Mouse (Mus musculus): ENCODE data around the gene Pcsk2.

The Pcsk2 gene

GRCm38 (mm10) chr2:143724101-143724500 lies 178.1 kb downstream of the Pcsk2 start:
- DNase-seq (ENCODE audit: low read depth in 2 of 2, low spot score in 2 of 2), result no peak

DNA sequence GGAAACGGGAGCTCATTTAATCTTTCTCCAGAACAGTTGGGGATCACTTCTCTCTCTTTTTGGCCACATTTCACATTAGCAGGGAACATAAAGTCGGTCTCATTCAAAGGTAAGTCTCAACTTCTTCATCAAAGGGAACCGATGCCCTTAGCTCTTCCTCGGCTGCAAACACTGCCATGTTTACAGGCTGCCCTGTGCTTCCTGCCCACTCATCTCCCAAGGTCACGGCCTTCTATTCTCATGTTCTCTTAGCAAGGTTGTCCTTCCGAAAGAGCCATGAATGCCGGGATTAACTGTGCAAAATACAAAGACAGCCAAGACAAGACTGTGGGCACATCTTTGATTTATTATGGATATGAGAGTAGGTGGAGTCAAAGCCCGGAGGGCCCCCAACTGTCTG lies 178.8 kb downstream of the Pcsk2 start:
- no peak for DNase-seq (ENCODE audit: low read depth in 2 of 2, low spot score in 2 of 2)

GRCm38 (mm10) chr2:143732501-143732900 lies 186.5 kb downstream of the Pcsk2 start:
- DNase-seq (ENCODE audit: low read depth in 2 of 2, low spot score in 2 of 2), result no peak

GRCm38 (mm10) chr2:143735442-143735841 lies 189.5 kb downstream of the Pcsk2 start:
- no peak for DNase-seq (ENCODE audit: low read depth in 2 of 2, low spot score in 2 of 2)

GRCm38 (mm10) chr2:143739475-143740226 lies 193.7 kb downstream of the Pcsk2 start:
- no peak for DNase-seq (ENCODE audit: low read depth in 2 of 2, low spot score in 2 of 2)

DNA sequence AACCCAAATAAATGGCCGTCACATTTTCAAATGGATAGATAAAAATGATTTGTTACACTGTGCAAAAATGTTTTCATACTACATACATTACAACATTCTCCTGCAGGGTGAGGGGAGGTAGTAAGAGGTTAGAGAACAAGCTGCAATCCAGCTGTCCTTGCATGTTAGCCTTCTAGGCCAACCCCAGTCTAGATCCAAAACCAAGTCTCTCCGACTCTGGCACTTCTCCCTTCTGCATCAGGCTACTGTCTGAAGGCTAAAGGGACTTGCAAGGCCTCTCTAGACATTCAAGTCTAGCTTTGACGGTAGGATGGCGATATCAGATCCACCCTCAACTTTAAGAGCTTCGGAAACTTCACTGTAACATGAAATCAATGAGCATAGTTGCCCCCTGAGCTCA lies 196.5 kb downstream of the Pcsk2 start:
- no peak for DNase-seq (ENCODE audit: low read depth in 2 of 2, low spot score in 2 of 2)

- DNase-seq (ENCODE audit: low read depth in 2 of 2, low spot score in 2 of 2), result no peak
Observed at GRCm38 (mm10) chr2:143743081-143743480, 197.1 kb downstream of the Pcsk2 start.

DNA sequence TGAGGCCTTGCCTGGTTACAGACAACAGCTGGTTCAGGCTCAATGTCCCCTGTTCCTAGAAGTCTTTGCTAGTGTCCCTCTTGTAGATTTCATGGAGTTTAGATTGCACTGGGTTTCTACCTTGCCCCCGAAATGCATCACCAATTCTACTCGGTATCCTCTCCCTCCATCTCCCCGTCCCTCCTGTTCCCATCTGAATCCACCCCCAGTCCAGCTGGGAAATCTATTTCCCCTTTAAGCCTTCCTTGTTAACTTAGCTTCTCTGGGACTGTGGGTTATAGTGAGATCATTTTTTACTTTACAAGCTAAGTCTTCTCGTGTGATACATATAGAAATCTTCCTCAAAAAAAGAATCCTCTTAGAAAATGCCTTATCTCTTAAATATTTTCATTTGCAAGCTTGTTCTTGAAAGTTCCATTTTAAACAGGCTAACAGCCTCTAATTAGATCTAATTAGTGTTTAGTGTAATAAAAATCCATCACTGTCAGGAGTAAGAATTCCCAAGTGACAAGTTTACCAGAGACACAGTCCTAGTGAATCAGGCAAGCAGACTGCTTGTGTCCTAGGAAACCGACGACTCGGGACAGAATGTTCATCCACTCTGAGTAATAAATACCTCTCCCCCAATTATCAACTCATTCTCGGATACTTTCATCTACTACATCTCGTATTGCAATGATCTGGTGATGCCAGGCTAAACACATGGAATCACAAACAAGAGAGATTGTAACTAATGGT lies 206.3 kb downstream of the Pcsk2 start:
- no peak for DNase-seq (ENCODE audit: low read depth in 2 of 2, low spot score in 2 of 2)

DNA sequence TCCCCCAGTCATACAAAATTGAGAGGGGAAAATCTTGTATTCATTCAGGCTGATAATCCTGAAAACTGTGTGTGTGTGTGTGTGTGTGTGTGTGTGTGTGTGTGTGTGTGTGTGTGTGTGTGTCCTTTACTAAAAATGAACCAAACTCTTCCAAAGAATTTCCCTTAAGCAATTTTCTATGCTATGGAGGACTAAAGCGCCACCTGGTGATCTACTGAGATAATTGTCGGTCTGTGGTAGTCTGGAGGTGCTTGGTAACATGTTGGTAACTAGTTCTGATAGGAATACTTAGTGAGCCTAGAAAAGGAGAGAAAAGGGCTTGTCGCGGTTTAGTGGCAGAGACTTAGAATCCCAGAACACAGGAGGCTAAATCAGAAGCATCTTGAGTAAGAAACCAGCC lies 230.5 kb downstream of the Pcsk2 start:
- DNase-seq (ENCODE audit: low read depth in 2 of 2, low spot score in 2 of 2), result no peak

DNA sequence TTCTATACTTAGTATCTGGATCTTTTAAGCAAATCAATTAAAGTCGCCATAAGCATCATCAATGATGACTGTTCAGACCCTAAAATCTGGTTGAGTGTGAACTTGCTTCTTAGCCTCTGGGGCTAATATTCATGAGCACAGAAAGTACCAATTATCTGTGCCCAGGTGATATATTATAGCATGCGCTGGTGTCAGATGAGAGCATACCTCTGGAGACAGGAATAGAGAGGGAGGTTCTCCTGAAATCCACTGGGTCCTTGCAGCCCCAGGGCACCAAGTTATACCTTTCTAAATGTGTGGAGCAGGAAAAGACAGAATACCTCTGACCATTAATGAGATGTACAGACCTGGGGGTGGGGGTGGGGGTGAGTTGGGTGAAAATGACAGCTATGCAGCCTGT lies 234.4 kb downstream of the Pcsk2 start:
- DNase-seq (ENCODE audit: low read depth in 2 of 2, low spot score in 2 of 2), result no peak

DNA sequence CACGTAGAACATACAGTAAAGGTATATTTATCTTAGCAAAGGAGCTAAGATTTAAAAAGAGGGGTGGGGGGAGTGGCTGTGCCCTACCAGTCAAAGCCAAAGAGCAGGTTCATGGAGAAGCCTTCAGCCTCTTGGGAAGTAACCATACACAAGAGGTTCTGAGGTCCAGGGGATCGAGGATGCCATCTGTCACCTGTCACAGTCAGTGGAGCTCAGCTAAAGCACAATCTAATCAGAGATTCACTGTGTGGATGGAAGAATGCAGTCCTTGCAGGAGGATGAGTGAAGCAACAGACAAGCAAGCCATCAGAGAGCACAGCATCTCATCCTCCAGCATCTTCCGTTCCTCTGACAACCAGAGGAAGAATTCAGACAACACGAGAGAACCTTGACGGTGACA lies 244.0 kb downstream of the Pcsk2 start:
- no peak for DNase-seq (ENCODE audit: low read depth in 2 of 2, low spot score in 2 of 2)

GRCm38 (mm10) chr2:143795858-143796257 lies 249.9 kb downstream of the Pcsk2 start:
- no peak for DNase-seq (ENCODE audit: low read depth in 2 of 2, low spot score in 2 of 2)

DNA sequence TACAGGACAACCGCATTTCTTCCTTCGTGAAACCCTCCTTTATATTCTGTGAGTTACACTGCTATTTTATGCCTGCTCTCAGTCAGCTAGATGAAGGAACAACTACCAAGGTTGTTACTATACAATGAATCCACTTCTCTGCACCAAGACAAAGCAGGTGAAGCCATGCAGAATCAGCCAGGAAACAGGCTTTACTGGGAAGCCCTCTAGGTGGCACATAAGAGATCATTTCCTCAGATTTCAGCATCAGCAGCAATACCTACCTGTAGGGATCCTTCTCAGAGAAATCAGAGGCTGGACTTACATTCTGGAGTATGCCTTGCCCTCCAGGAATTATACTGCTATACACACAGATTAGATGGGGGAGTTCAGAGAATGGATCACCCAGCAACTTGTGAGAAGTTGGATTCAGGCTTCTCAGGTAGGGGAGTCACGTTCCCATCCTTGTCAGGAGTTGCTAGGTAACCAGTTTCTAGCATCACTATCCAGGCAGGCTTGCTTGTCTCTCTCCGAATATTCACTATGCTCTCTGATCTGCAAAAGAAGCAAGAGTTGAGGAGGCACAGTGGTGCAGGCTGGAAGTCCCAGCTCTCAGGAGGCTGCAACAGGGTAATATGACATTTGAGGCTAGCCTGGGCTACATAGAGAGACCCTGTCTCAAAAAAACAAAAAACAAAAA lies 250.5 kb downstream of the Pcsk2 start:
- no peak for DNase-seq (ENCODE audit: low read depth in 2 of 2, low spot score in 2 of 2)

GRCm38 (mm10) chr2:143801097-143801496 lies 255.1 kb downstream of the Pcsk2 start:
- no peak for DNase-seq (ENCODE audit: low read depth in 2 of 2, low spot score in 2 of 2)

DNA sequence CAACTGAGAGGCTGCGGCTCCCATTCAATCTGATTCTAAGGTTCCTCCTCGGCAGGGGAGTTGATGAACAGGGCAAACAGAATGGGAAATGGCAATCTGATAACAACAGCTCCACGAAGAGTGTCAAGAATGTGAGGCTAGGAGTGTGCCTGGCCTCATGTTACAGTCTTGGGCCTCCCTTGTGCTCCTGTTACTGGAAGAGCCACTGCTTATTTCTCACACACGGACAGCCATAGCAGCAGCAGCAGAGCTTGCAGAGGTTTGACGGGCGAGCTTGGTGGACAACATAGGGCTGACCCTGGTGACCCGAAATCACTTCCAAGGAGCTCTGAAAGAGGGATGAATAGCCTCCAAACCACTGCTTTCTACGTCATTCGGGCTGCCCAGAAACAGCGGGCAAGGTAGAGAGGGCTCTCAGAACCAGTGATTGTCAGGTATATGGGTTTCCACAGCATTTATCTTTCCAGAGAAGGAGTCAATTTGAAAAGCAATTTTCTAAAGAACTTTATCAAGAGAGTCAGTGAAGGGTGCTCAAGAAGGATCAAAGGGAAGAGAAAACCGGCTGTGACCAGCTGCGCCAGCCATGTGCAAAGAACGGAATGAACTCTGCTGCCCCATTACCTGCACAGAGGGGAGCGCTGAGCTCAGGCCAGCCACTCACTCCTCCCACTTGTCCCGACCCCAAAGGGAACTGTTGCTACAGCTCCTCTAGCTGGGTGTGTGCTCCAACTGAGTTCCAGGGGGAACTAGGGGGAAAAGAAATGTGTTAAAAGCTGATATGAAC lies 260.4 kb downstream of the Pcsk2 start:
- no peak for DNase-seq (ENCODE audit: low read depth in 2 of 2, low spot score in 2 of 2)

DNA sequence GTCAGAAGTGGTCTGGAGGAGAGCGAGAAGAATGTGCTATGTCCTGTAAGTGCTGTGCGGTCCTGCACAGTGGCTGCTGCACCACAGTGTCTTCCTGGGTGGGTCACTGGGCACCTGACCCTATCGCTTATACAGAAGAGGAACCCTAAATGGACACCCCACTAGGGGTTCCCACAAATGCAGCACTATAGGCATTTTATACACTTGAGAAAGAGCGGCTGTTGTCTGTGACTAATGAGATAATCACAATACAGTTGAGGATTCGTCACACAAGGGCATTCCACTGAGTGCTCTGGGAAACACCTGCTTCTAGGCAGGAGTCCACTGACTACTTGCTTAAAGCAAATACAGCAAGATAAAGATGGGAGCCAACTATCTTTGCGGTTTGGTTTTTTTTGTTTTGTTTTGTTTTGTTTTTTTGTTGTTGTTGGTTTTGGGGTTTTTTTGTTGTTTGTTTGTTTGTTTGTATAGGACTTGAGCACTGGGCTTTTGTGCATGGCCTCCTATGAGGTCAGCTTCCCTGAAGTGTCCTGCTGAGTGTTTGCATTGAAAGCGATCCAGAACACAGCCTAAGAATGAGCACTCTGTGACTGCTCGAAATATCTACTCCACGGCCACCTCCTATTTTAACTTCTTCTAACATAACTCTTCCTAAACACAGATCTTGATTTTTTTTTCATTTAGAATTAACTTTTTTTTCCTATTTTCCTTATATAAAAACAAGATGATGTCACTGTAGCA lies 261.1 kb downstream of the Pcsk2 start:
- DNase-seq (ENCODE audit: low read depth in 2 of 2, low spot score in 2 of 2), result no peak

- no peak for DNase-seq (ENCODE audit: low read depth in 2 of 2, low spot score in 2 of 2)
Observed at GRCm38 (mm10) chr2:143808789-143809188, 262.8 kb downstream of the Pcsk2 start.

GRCm38 (mm10) chr2:143812262-143812661 lies 266.3 kb downstream of the Pcsk2 start:
- no peak for DNase-seq (ENCODE audit: low read depth in 2 of 2, low spot score in 2 of 2)

DNA sequence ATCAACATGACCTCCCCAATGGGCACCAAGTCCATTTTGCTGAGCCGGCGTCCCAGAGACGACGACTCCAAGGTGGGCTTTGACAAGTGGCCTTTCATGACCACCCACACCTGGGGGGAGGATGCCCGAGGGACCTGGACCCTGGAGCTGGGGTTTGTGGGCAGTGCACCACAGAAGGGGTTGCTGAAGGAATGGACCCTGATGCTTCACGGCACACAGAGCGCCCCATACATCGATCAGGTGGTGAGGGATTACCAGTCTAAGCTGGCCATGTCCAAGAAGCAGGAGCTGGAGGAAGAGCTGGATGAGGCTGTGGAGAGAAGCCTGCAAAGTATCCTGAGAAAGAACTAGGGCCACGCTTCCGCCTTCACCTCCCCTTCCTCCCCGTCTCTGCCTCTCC lies 267.5 kb downstream of the Pcsk2 start:
- DNase-seq (ENCODE audit: low read depth in 2 of 2, low spot score in 2 of 2), result no peak

DNA sequence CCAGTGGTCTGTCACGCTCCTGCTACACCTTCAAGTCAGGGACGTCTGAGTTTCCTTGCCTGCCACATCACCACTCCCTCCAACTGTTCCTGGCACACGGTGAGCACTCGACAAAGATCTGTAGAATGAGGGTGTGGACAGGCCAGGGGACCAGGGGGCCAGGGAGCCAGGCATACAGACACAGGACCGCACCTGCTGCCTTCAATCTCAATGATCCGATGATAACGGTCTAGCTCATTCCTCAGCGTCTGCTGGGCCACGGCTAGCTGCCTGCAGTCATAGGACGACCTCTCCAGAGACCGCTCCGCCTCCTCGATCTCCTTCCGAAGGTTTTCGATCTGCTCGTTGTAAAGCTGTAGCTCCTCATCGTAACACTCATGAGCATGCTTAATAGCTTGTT lies 285.7 kb downstream of the Pcsk2 start:
- no peak for DNase-seq (ENCODE audit: low read depth in 2 of 2, low spot score in 2 of 2)

GRCm38 (mm10) chr2:143832721-143833120 lies 286.8 kb downstream of the Pcsk2 start:
- DNase-seq (ENCODE audit: low read depth in 2 of 2, low spot score in 2 of 2), result no peak

Data from CD8-positive naive resting alpha-beta T cell, adult 2 months (primary cell).